Mouse (Mus musculus) cerebral cortex, adult 2 months (tissue): Measurements from ENCODE around the gene Neurl3.

Experiments used
- WGBS: fragments of 180-500 bp; shearing (Covaris S2); methylation state at CpG from one replicate; pipeline ENCODE4 v1.1.7; 2018; 5-methylcytosine and 5-hydroxymethylcytosine counted together

Neurl3 gene

GRCm38 (mm10) chr1:36258631-36259030, 15.8 kb downstream of the Neurl3 start:
- 67% methylated on average over 2 of the region's 2 CpGs for WGBS

GRCm38 (mm10) chr1:36257276-36257675, 17.2 kb downstream of the Neurl3 start:
- WGBS, result 91% methylated on average over 8 of the region's 8 CpGs

GRCm38 (mm10) chr1:36255871-36256640, 18.4 kb downstream of the Neurl3 start:
- WGBS, result 33% methylated on average over 20 of the region's 20 CpGs

DNA sequence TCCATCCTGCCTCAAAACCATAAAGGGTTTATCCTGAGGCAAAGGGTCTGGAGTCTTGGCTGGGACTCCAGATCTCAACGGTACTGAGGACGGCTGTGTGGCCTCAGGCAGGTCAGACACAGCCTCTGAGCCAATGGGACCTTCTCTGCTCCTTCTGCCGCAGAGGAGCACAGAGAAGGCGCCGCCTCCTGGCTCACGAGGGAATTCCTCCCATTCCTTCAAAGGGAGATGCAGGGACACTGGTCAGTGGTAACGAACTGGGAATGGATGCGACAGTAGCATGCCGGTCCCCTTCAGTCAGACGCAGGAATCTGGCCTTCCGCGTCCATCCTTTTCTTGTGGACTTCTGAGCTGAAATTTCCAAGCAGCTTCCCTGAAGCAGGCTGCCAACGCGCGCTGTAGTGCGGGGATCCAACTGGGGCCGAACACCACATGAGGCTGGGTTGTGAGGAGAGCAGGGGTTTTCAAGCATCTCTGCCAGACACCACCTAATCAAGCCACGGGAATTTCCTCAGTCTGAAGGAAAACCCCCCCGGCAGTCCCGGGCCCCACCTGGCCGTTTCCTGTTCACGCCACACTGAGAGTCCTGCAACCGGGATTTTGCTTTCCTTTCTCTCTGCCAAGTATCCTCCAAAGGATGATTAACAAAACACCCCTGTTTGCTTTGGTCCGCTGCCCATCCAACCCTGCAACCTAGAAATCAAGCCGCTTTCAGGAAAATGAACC, 19.7 kb downstream of the Neurl3 start:
- 20% methylated on average over 25 of the region's 25 CpGs for WGBS

GRCm38 (mm10) chr1:36252791-36253190, 21.7 kb downstream of the Neurl3 start:
- 4% methylated on average over 6 of the region's 6 CpGs for WGBS

DNA sequence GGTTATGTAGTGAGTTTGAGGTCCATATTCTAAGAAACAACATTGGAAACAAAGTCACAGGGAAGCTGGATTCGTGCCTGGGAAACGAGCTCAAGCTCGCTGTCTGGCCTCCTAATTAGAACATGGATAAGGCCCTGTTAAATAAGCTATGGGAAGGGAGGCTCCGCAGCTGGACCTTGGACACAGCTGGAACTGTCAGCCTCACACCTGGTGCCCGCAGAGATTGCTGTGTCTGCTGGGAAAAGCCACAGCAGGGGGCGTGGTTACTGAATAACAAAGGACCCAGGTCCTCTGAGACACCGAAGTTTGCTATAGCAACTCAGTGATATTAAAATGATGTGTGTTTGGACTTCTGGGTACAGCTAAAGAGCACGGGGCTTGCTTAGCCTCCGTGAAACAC, 23.1 kb downstream of the Neurl3 start:
- 27% methylated on average over 9 of the region's 9 CpGs for WGBS

DNA sequence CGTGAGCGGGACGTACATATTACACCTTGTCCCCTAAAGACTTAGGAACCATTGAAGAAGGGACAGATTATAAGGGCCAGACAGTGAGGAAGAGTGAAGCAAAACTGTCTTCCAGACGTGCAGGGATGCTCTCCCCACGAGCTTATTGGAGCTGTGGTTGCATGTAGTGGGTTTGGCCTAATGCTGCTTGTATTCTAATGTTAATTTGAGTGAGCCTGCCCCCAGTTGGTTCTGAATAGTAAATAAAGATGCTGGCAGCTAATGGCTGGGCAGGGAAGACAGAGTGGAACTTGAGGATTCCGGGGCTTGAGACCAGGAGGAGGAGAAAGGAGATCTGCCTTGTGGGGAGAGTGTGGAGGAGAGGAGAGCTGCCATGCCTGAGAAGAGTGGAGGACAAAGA, 27.8 kb downstream of the Neurl3 start:
- WGBS, result 62% methylated on average over 6 of the region's 6 CpGs

DNA sequence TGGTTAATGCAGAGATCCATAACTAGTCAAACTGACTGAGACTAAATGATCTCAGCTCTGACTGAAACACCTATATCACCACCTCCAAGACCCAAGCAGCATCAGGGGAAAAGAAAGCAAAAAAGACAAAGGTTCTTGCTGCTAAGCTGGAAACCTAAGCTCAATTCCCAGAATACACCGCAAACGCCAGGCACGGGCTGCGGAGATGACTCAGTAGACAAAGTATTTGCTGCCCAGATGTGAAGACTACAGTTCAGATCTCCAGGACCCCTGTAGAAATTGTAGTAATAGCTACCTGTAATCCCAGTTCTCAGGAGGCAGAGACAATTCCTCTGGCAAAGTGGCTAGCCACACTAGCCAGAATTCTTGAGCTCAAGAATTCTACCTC, 29.7 kb downstream of the Neurl3 start:
- 83% methylated on average over 4 of the region's 4 CpGs for WGBS

DNA sequence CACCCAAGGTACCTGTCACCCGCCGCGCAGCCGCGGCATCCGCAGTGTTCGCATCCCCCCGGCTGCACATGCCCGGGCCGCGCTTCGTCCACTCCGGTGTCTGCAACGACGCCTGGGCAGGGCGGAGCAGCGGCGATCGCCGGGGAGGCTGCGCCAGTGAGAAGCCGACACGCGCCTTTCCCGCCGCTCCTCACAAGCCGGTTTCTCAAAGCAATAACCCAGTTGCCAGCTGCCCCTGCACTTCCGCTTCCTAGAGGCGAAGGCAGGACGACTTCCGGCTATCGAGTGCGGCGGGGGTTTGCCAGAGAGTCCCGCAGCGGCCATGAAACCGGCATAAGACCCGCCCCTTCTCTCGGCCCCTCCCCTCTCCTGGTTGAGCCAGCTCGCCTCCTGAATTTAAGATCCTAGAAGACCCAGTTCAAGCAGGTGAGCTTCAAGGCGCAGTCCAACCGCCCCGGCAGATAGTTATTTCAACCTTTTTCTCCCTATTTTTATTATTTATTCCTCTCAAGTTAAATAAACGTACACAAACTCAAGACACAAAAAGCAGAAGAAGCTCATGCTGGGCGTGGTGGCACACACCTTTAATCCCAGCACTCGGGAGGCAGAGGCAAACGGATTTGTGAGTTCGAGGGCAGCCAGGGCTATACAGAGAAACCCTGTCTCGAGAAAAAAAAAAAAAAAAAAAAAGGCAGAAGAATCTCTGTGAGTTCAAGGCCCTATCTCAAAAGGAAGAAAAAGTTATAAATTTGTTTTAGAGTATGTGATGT, 30.2 kb downstream of the Neurl3 start, which contains the start of gene Uggt1:
Uggt1 (minus strand) TSS at position 663 of the 770 bp plus-strand sequence.
- 1% methylated on average over 49 of the region's 49 CpGs for WGBS

DNA sequence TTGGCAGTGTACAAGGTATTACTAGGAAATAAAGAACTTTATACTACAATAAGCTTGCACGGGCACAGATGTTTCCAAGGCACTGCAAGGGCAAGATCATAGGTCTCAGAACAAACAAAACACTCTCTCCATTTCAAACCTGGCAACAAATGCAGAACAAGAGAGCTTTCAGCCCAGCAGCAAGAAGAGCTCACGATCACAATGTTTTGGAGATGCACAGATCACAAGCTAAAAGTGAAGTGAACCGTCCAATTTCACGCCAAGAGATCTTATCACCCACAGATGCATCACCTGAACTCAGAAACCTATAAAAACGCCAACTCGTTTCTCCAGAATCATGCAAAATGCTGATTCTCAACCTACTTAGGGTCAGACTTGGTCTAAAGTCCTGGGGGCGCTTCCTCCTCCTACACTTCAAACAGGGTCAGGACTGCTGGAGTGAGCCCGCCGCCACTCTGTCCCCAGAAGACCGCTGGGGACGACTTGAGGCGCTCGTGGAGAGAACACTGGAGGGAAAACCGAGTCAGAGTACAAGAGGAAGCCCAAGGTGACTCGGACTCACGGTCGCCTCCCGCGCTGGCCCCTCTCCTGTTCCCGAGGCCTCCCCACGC, 30.9 kb downstream of the Neurl3 start:
- 2% methylated on average over 21 of the region's 21 CpGs for WGBS

DNA sequence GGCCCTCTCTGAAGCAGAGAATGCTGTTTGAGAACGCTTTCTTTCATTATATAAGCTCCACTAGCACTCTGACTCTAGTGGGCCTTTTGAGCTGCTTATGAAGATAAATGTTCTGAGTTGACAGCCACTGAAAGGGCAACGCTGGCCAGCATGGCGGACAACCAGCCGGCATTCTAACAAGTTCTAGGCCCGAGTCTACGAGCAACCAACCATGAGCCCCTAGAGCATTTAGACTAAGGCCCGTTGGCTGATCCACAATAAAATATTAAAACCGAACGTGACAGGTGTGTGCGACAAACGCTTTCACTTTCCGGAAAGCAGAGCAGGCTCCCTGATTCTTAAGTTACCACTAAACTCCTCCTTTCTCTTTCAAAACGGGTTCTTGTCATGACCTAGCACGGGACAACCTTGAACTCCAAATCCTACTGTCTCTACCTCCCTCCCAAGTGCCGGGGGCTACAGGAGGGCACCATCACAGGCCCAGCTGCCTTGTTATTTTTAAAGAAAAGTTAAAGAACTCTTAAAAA, 32.5 kb downstream of the Neurl3 start:
- WGBS, result 89% methylated on average over 15 of the region's 15 CpGs

DNA sequence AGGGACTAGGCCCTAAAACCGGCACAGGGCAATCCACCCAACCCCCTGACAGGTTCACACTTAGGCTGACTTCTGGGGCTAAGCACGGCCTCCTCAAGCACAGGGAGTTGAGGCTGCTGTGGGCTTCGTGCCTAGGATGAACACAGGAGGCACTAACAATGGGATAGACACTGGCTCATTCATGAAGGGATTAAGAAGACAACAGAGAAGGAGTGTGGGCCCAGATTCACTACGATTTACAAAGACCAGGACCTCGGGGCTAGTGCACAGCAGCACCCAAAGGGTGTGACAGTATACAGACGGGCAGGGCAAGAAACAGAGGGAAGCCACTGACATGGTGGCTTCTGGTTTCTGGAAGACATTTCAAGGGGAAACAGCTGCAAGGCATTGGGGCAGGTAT, 34.3 kb downstream of the Neurl3 start:
- WGBS, result 35% methylated on average over 6 of the region's 6 CpGs

DNA sequence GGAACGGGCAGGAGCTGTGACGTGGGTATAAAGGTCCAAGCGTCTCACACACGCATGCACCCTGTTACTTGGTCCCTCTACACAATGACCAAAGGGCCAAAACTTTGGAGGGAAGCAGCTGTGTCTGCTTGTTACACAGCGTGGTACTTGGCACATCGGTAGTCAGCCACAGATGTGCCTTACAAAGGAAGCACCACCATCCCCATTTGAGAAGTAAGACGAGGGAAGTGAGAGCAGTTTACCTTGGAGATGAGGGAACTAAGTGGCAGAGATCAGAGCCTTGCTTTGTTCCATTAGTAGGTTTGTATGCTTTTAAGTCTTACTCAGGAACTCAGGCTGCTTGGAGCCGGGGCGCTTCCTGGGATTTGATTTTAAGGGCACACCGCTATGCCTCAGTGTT, 35.1 kb downstream of the Neurl3 start:
- WGBS, result 83% methylated on average over 10 of the region's 10 CpGs

DNA sequence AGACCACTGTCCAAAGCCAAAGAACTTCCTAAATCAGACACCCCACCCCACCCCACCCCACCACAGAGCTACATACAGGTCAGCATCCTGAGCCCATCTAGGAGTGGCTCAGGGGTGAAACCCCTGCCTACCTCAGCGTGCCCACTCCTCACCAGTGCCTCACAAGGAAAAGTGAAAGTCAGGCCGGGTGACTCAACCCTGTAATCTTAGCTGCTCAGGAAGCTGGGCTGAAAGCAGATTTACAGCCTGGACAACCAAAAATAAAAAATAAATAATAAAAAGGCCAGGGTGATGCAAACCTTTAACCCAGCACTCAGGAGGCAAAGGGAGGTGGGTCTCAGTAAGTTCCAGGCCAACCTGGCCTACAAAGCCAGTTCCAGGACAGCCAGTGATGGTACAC, 38.6 kb downstream of the Neurl3 start:
- WGBS, result 91% methylated on average over 2 of the region's 2 CpGs

- 66% methylated on average over 9 of the region's 9 CpGs for WGBS
Measured at GRCm38 (mm10) chr1:36235057-36235639, 39.3 kb downstream of the Neurl3 start.

DNA sequence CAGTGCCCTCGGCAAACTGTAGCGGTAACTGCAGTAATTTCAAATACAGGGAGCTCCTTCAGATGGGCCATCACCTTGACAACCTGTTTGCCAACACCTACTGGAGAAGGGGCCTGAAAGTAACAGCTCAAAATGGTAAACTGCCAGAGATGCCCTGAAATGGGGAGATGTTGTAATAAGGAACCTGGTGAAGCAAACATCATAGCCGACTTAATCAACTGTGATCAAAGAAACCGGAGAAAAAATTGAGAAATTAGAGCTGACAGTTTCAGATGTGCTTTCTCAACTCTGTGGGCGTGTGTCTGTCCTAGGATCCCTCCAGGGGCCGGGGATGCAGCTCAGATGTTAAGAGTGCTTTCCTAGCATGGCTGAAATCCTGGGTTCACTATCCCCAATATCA, 41.3 kb downstream of the Neurl3 start:
- WGBS, result 85% methylated on average over 6 of the region's 6 CpGs

DNA sequence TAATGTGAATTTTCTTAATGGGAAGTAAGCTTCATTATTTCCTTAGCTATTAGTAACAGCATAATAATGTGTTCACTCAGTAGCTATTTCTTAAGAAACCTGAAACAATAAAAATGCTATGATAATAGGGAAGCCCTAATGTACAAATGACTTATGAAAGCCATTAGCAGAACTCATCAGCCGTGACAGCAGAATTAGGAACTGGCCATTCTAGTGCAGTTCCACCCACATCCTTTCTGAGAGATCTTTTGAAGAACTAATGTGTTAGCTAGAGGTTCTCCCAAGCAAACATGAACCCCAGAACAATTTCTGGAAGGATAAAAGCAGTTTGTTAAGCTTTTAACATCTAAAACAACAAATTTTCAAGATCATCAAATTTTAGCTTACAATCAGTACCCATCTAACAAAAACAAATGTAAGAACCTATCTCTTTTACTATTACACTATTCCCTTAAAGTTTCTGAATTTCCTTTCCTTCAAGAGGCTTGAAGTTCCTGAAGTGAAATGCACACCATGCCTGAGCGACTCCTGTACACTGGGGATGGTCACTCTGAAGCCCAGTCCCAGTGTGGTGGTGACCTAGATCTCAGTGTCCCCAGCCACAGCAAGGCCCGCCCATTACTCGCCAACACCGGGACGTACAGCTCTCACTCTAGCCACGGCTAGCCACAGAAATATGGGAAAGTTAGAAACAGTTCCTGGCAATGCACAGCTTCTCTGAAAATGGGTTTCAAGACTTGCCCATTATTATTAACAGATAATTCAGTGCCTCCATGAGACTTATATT, 43.4 kb downstream of the Neurl3 start:
- 84% methylated on average over 7 of the region's 7 CpGs for WGBS

GRCm38 (mm10) chr1:36228461-36228860, 46.0 kb downstream of the Neurl3 start:
- 89% methylated on average over 9 of the region's 9 CpGs for WGBS

- WGBS, result 81% methylated on average over 3 of the region's 3 CpGs
Measured at GRCm38 (mm10) chr1:36224648-36225047, 49.8 kb downstream of the Neurl3 start.
